ENCODE assay signal across 10 mouse cellular contexts in the genomic region with DNA sequence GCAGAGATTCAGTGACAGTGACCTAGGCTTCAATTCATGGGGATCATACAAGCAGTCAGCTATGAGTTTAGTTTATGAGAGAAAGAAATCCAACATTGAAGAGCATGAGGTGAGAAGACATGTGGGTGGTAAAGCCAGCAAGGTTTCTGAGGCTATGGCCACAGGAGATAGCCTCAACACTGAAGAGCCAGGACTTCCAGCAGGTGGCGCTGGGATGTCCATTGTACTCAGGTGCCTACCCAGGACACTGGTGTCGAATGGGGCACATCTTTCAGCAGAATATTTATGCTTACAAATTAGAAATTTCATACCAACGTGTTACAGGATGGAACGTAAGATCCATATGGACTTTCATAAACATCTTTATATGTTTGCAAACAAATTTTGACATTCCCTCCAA. TPM values are rescaled to one million over a fixed set of nuclear protein-coding genes. Genes with fewer than 3 reads are reported as not detected.
DNase-seq lines count a peak whose midpoint lies in the region; ATAC-seq and TF ChIP-seq lines count a peak whose summit lies in the region.
"Had no signal": no experiment of that assay in that cellular context is flagged by ENCODE, and none has a peak within 500 bp of the region (broad histone marks: within the 10 kb centered on the region; RNA-seq: fewer than 3 reads in every experiment).

No protein-coding gene starts in this region.

- no peak for ATAC-seq in midbrain, postnatal 0 days (ENCODE audit: low FRiP score)
- ATAC-seq in midbrain, embryonic 16.5 days = no peak
- peak; percentile 85 for ATAC-seq in megakaryocyte progenitor cell, adult 5-6 weeks (replicated peaks; ENCODE audit: poor library complexity)

- no peak overlapping the region for H3K4me2 ChIP-seq in midbrain, postnatal 0 days (ENCODE audit: low read depth, low read length, poor library complexity, severe bottlenecking)
- no peak overlapping the region for H3K4me2 ChIP-seq in midbrain, embryonic 16.5 days (ENCODE audit: low read length)
- H3K4me2 ChIP-seq: hindbrain, embryonic 15.5 days had no signal

- H3K9me3 ChIP-seq in midbrain, postnatal 0 days (ENCODE audit: low read length) = no peaks in the 10 kb centered on the region
- H3K9me3 ChIP-seq in midbrain, embryonic 16.5 days (replicated peaks; ENCODE audit: control insufficient read depth, low read length, poor library complexity, severe bottlenecking) = no peaks in the 10 kb centered on the region
- H3K9me3 ChIP-seq: hindbrain, embryonic 15.5 days had no signal

- peak; percentile 66 for TF ChIP-seq CTCF in midbrain, postnatal 0 days (IDR thresholded peaks at IDR 0.05)

- H3K4me3 ChIP-seq in midbrain, postnatal 0 days (ENCODE audit: low read depth, low read length) = no peak overlapping the region
- H3K4me3 ChIP-seq in midbrain, embryonic 16.5 days (ENCODE audit: low read depth, low read length) = no peak overlapping the region
- H3K4me3 ChIP-seq: hindbrain, embryonic 15.5 days; myocyte had no signal

- H3K4me1 ChIP-seq in midbrain, postnatal 0 days (ENCODE audit: insufficient read depth, low read length) = no peaks in the 10 kb centered on the region
- H3K4me1 ChIP-seq in midbrain, embryonic 16.5 days (ENCODE audit: control insufficient read depth, insufficient read depth, low read length) = no peaks in the 10 kb centered on the region
- H3K4me1 ChIP-seq: hindbrain, embryonic 15.5 days had no signal

- no peak overlapping the region for H3K9ac ChIP-seq in midbrain, postnatal 0 days (replicated peaks; ENCODE audit: low read length, poor library complexity, severe bottlenecking)
- no peak overlapping the region for H3K9ac ChIP-seq in midbrain, embryonic 16.5 days (ENCODE audit: low read depth, low read length)
- H3K9ac ChIP-seq: hindbrain, embryonic 15.5 days had no signal

- no peak overlapping the region for H3K27ac ChIP-seq in midbrain, postnatal 0 days (ENCODE audit: low read depth, low read length)
- H3K27ac ChIP-seq in midbrain, embryonic 16.5 days (ENCODE audit: low read length) = no peak overlapping the region
- H3K27ac ChIP-seq: hindbrain, embryonic 15.5 days had no signal

- 28% methylated on average over 4 of the region's 4 CpGs for WGBS in midbrain, postnatal 0 days
- WGBS in midbrain, embryonic 16.5 days = 32% methylated on average over 4 of the region's 4 CpGs

- H3K27me3 ChIP-seq in midbrain, postnatal 0 days (ENCODE audit: insufficient read depth, low read length) = no peaks in the 10 kb centered on the region
- H3K27me3 ChIP-seq in midbrain, embryonic 16.5 days (ENCODE audit: control insufficient read depth, insufficient read depth, low read depth, low read length) = no peaks in the 10 kb centered on the region
- H3K27me3 ChIP-seq: hindbrain, embryonic 15.5 days had no signal

- H3K36me3 ChIP-seq in midbrain, postnatal 0 days (ENCODE audit: insufficient read depth, low read length) = no peaks in the 10 kb centered on the region
- no peaks in the 10 kb centered on the region for H3K36me3 ChIP-seq in midbrain, embryonic 16.5 days (ENCODE audit: control insufficient read depth, insufficient read depth, low read length)
- H3K36me3 ChIP-seq: hindbrain, embryonic 15.5 days had no signal

- DNase-seq in embryo, embryonic 10 days (ENCODE audit: low spot score) = peak; percentile 72
- DNase-seq in embryo, embryonic 9.5 days (ENCODE audit: extremely low spot score) = no peak
- peak; percentile 22 for DNase-seq in midbrain, postnatal 0 days (ENCODE audit: low spot score)
- DNase-seq in cerebellum, adult 8-10 months = peak; percentile 65
- DNase-seq in induced T-regulatory cell, adult 2 months (ENCODE audit: low read depth) = peak; percentile 70
- DNase-seq in thymus, postnatal 0 days (ENCODE audit: low spot score) = peak; percentile 53

RNA-seq across cellular contexts. Expression of a gene that starts 19.8 kb away (rescaled TPM):
- total RNA-seq in midbrain, postnatal 0 days (2014; rRNA removed) = 1.2 and 2.8 TPM in 2 replicates
- polyA plus RNA-seq in midbrain, postnatal 0 days (2015; fragmentation: Nextera tagmentation; extraction: Ambion mirVana) = 1.4 and 1.7 TPM in 2 replicates
- 0.68 and 0.87 TPM in 2 replicates for polyA plus RNA-seq in midbrain, embryonic 16.5 days (2015; fragmentation: Nextera tagmentation; extraction: Ambion mirVana)
- total RNA-seq in megakaryocyte progenitor cell, adult 5-6 weeks (2015) = 5.8 and 7.7 TPM in 2 replicates
- 31.1 and 43.2 TPM in 2 replicates for total RNA-seq in megakaryocyte progenitor cell, adult 5-6 weeks (2017)
- polyA plus RNA-seq in thymus, postnatal 0 days (2015; fragmentation: Nextera tagmentation; extraction: Ambion mirVana) = 3.8 and 4.2 TPM in 2 replicates

RNA-seq across cellular contexts. Expression of a gene that starts 35.5 kb away (rescaled TPM):
- 0.44 TPM in 1 of 2 replicates, not detected in the other for total RNA-seq in midbrain, postnatal 0 days (2014; rRNA removed)
- 0.10 and 0.14 TPM in 2 replicates for polyA plus RNA-seq in midbrain, postnatal 0 days (2015; fragmentation: Nextera tagmentation; extraction: Ambion mirVana)
- polyA plus RNA-seq in midbrain, embryonic 16.5 days (2015; fragmentation: Nextera tagmentation; extraction: Ambion mirVana) = 0.04 TPM in 2 replicates
- 0.02 and 0.25 TPM in 2 replicates for total RNA-seq in megakaryocyte progenitor cell, adult 5-6 weeks (2015)
- total RNA-seq in megakaryocyte progenitor cell, adult 5-6 weeks (2017) = 0.14 TPM in 1 of 2 replicates, not detected in the other
- polyA plus RNA-seq in thymus, postnatal 0 days (2015; fragmentation: Nextera tagmentation; extraction: Ambion mirVana) = 0.08 and 0.14 TPM in 2 replicates
- polyA plus RNA-seq: myocyte had no signal
